In genomic region chr1:134368777-134369337, GRCm38 (mm10) we compare ENCODE assay signal across 10 mouse cellular contexts. TPM values are rescaled to one million over a fixed set of nuclear protein-coding genes. Genes with fewer than 3 reads are reported as not detected.
A peak's percentile ranks its signal among the peaks of the same experiment; 100 is the strongest.
DNase-seq lines count a peak whose midpoint lies in the region; ATAC-seq and TF ChIP-seq lines count a peak whose summit lies in the region.
"Had no signal": no experiment of that assay in that cellular context is flagged by ENCODE, and none has a peak within 500 bp of the region (broad histone marks: within the 10 kb centered on the region; RNA-seq: fewer than 3 reads in every experiment).

No protein-coding gene starts in this region.

- no peak overlapping the region for H3K9ac ChIP-seq in intestine, embryonic 14.5 days (ENCODE audit: low read length)
- H3K9ac ChIP-seq in intestine, embryonic 16.5 days (ENCODE audit: low read depth, low read length): no peak overlapping the region
- H3K9ac ChIP-seq in MEL (ENCODE audit: control insufficient read depth, low read depth, low read length, poor library complexity, severe bottlenecking): no peak overlapping the region
- H3K9ac ChIP-seq: embryonic facial prominence, embryonic 15.5 days; liver, embryonic 15.5 days had no signal

- TF ChIP-seq POLR2A in MEL (IDR thresholded peaks at IDR 0.05; ENCODE audit: control insufficient read depth in 1 of 2, insufficient read depth in 1 of 2, low read depth in 1 of 2, low read length in 2 of 2, poor library complexity in 1 of 2): no peak

- intact Hi-C loops in left cerebral cortex, postnatal 4 days (cut with DNase I): loop anchor here (10.0 kb wide), 1 partner anchor 86 kb away; the partner anchor contains the start of gene Klhl12

- WGBS in intestine, embryonic 14.5 days: 53% methylated on average over 9 of the region's 9 CpGs
- WGBS in intestine, embryonic 16.5 days: 50% methylated on average over 9 of the region's 9 CpGs

- H3K36me3 ChIP-seq in intestine, embryonic 14.5 days (ENCODE audit: control insufficient read depth, insufficient read depth, low read length): no peaks in the 10 kb centered on the region
- H3K36me3 ChIP-seq in intestine, embryonic 16.5 days (ENCODE audit: control insufficient read depth, insufficient read depth, low read length): no peaks in the 10 kb centered on the region
- no peaks in the 10 kb centered on the region for H3K36me3 ChIP-seq in MEL (ENCODE audit: control insufficient read depth in 1 of 2, insufficient read depth in 2 of 2, low read length in 2 of 2)
- H3K36me3 ChIP-seq: embryonic facial prominence, embryonic 15.5 days; liver, embryonic 15.5 days had no signal

- ATAC-seq in intestine, embryonic 14.5 days (replicated peaks; ENCODE audit: low FRiP score, low TSS enrichment, low read depth): no peak
- no peak for ATAC-seq in intestine, embryonic 16.5 days

- no peaks in the 10 kb centered on the region for H3K4me1 ChIP-seq in intestine, embryonic 14.5 days (replicated peaks; ENCODE audit: control insufficient read depth, insufficient read depth, low read length)
- no peaks in the 10 kb centered on the region for H3K4me1 ChIP-seq in intestine, embryonic 16.5 days (ENCODE audit: control insufficient read depth, insufficient read depth, low read length)
- H3K4me1 ChIP-seq in MEL (ENCODE audit: control insufficient read depth in 1 of 2, insufficient read depth in 2 of 2, low read length in 2 of 2): no peaks in the 10 kb centered on the region
- H3K4me1 ChIP-seq: embryonic facial prominence, embryonic 15.5 days; liver, embryonic 15.5 days had no signal

- TF ChIP-seq CTCF in MEL (IDR thresholded peaks at IDR 0.05 in 2 of 3, conservative IDR thresholded peaks at IDR 0.05 in 1 of 3; ENCODE audit: control insufficient read depth in 1 of 3, insufficient read depth in 1 of 3, low read depth in 2 of 3, low read length in 3 of 3, poor library complexity in 1 of 3, severe bottlenecking in 1 of 3): peak; percentile 23 to 82 (median 60); a peak in 5 of 6 replicates

- peaks cover 4% of the 10 kb centered on the region; the same call in 1 of the 2 replicates for H3K9me3 ChIP-seq in intestine, embryonic 14.5 days (ENCODE audit: control insufficient read depth, low read length)
- no peaks in the 10 kb centered on the region for H3K9me3 ChIP-seq in intestine, embryonic 16.5 days (ENCODE audit: control insufficient read depth, low read length)
- H3K9me3 ChIP-seq in MEL (replicated peaks; ENCODE audit: insufficient read depth, low read length): no peaks in the 10 kb centered on the region
- H3K9me3 ChIP-seq: embryonic facial prominence, embryonic 15.5 days; liver, embryonic 15.5 days had no signal

- no peak for TF ChIP-seq EP300 in MEL (IDR thresholded peaks at IDR 0.05; ENCODE audit: low read depth in 1 of 2, low read length in 2 of 2)

- H3K79me2 ChIP-seq in MEL (ENCODE audit: control insufficient read depth, insufficient read depth, low read length, poor library complexity): no peaks in the 10 kb centered on the region

- no peaks in the 10 kb centered on the region for H3K27me3 ChIP-seq in intestine, embryonic 14.5 days (replicated peaks; ENCODE audit: control insufficient read depth, insufficient read depth, low read length)
- no peaks in the 10 kb centered on the region for H3K27me3 ChIP-seq in intestine, embryonic 16.5 days (replicated peaks; ENCODE audit: control insufficient read depth, insufficient read depth, low read length)
- no peaks in the 10 kb centered on the region; a peak in 1 of 4 replicates for H3K27me3 ChIP-seq in MEL (ENCODE audit: control insufficient read depth in 1 of 2, insufficient read depth in 2 of 2, low read length in 2 of 2)
- H3K27me3 ChIP-seq: embryonic facial prominence, embryonic 15.5 days; liver, embryonic 15.5 days had no signal

- peak; percentile 86 for TF ChIP-seq RAD21 in MEL (IDR thresholded peaks at IDR 0.05; ENCODE audit: low read depth, low read length)

- no peak overlapping the region for H3K27ac ChIP-seq in intestine, embryonic 14.5 days (ENCODE audit: low read depth)
- no peak overlapping the region for H3K27ac ChIP-seq in intestine, embryonic 16.5 days (ENCODE audit: low read length)
- H3K27ac ChIP-seq in MEL (ENCODE audit: control insufficient read depth, low read depth, low read length): no peak overlapping the region
- H3K27ac ChIP-seq: embryonic facial prominence, embryonic 15.5 days; liver, embryonic 15.5 days had no signal

- no peak overlapping the region for H3K4me2 ChIP-seq in intestine, embryonic 14.5 days (ENCODE audit: low read length)
- H3K4me2 ChIP-seq in intestine, embryonic 16.5 days (ENCODE audit: low read depth, low read length): no peak overlapping the region
- H3K4me2 ChIP-seq: embryonic facial prominence, embryonic 15.5 days; liver, embryonic 15.5 days had no signal

- DNase-seq in intestine, embryonic 14.5 days (ENCODE audit: low spot score): peak; percentile 78
- peak; percentile 75 for DNase-seq in MEL (ENCODE audit: low read depth, low spot score)
- peak; percentile 39 for DNase-seq in c-Kit-positive CD71-negative TER-119-negative erythroid progenitor cells, embryonic 14.5 days (ENCODE audit: low read depth)
- DNase-seq in heart, adult 8-10 months (ENCODE audit: low spot score): peak; percentile 64
- DNase-seq in left cerebral cortex, postnatal 4 days: peak; percentile 54
- peak; percentile 42 for DNase-seq in retina, adult 2 months (ENCODE audit: low read depth, low spot score)
- DNase-seq in urinary bladder, adult 2 months (ENCODE audit: low spot score): peak; percentile 36

- no peak overlapping the region for H3K4me3 ChIP-seq in intestine, embryonic 14.5 days (ENCODE audit: low read depth, low read length)
- H3K4me3 ChIP-seq in intestine, embryonic 16.5 days (ENCODE audit: low read length): no peak overlapping the region
- H3K4me3 ChIP-seq in MEL (ENCODE audit: control insufficient read depth in 1 of 2, insufficient read depth in 1 of 2, low read depth in 2 of 2, low read length in 2 of 2): no peak overlapping the region
- H3K4me3 ChIP-seq: embryonic facial prominence, embryonic 15.5 days; liver, embryonic 15.5 days had no signal

TF ChIP-seq in MEL, 35 proteins besides CTCF, POLR2A, EP300 and RAD21 (continues in another document):
- TF ChIP-seq SIN3A (IDR thresholded peaks at IDR 0.05; ENCODE audit: low read length) (peak; percentile 26; the same call in 1 of the 2 replicates), E2F4 (IDR thresholded peaks at IDR 0.05; ENCODE audit: borderline replicate concordance, low read depth, low read length) (no peak), SMC3 (IDR thresholded peaks at IDR 0.05; ENCODE audit: low read depth, low read length) (peak; percentile 76), ZC3H11A (IDR thresholded peaks at IDR 0.05; ENCODE audit: low read depth, low read length) (peak; percentile 80)

RNA-seq across cellular contexts. Expression of gene Tmem183a, which starts 7.1 kb away (rescaled TPM):
- 89.2 and 93.4 TPM in 2 replicates for polyA plus RNA-seq in intestine, embryonic 14.5 days (2014; fragmentation: Nextera tagmentation; extraction: Ambion mirVana)
- polyA plus RNA-seq in intestine, embryonic 16.5 days (2015; fragmentation: Nextera tagmentation; extraction: Ambion mirVana): 84.9 and 88.6 TPM in 2 replicates
- total RNA-seq in MEL (2012; rRNA removed): 54.2 and 69.3 TPM in 2 replicates
- polyA plus RNA-seq in MEL (2012; ENCODE audit: insufficient read depth in 1 of 2, insufficient read length in 2 of 2, low read depth in 1 of 2, low replicate concordance in 2 of 2, missing spikeins in 1 of 2): 100 to 1,000 TPM in 1 of 2 experiments, 10 to 100 TPM in 1; 82.7 to 131 TPM
- 10 to 100 TPM; 11.4 to 20.0 (median 13.8) TPM for total RNA-seq in heart, adult 8-10 months (2022)
- 100 to 1,000 TPM; 110 to 122 TPM for total RNA-seq in left cerebral cortex, postnatal 4 days (2021)
- 55.4 and 57.5 TPM in 2 replicates for polyA plus RNA-seq in urinary bladder, adult 2 months (2012; rRNA removed)

RNA-seq across cellular contexts. Expression of gene 4933406M09Rik, which starts 16.9 kb away (rescaled TPM):
- 0.09 TPM in 1 of 2 replicates, not detected in the other for polyA plus RNA-seq in intestine, embryonic 14.5 days (2014; fragmentation: Nextera tagmentation; extraction: Ambion mirVana)
- polyA plus RNA-seq in intestine, embryonic 16.5 days (2015; fragmentation: Nextera tagmentation; extraction: Ambion mirVana): 0.07 TPM in 1 of 2 replicates, not detected in the other
- not detected in 2 replicates for total RNA-seq in MEL (2012; rRNA removed)
- not detected for polyA plus RNA-seq in MEL (2012; ENCODE audit: insufficient read depth in 1 of 2, insufficient read length in 2 of 2, low read depth in 1 of 2, low replicate concordance in 2 of 2, missing spikeins in 1 of 2)
- total RNA-seq in heart, adult 8-10 months (2022): not detected
- total RNA-seq in left cerebral cortex, postnatal 4 days (2021): not detected
- not detected in 2 replicates for polyA plus RNA-seq in urinary bladder, adult 2 months (2012; rRNA removed)
- polyA plus RNA-seq: embryonic facial prominence, embryonic 15.5 days; liver, embryonic 15.5 days had no signal

RNA-seq across cellular contexts. Expression of gene Ppfia4, which starts 36.1 kb away (rescaled TPM):
- 4.3 and 4.5 TPM in 2 replicates for polyA plus RNA-seq in intestine, embryonic 14.5 days (2014; fragmentation: Nextera tagmentation; extraction: Ambion mirVana)
- 4.6 and 4.7 TPM in 2 replicates for polyA plus RNA-seq in intestine, embryonic 16.5 days (2015; fragmentation: Nextera tagmentation; extraction: Ambion mirVana)
- total RNA-seq in MEL (2012; rRNA removed): not detected in 2 replicates
- under 1 TPM in 1 of 2 experiments, not detected in 1; 0.11 TPM for polyA plus RNA-seq in MEL (2012; ENCODE audit: insufficient read depth in 1 of 2, insufficient read length in 2 of 2, low read depth in 1 of 2, low replicate concordance in 2 of 2, missing spikeins in 1 of 2)
- total RNA-seq in heart, adult 8-10 months (2022): 1 to 10 TPM in 1 of 4 experiments, under 1 TPM in 3; 0.63 to 1.1 (median 0.95) TPM
- 10 to 100 TPM; 62.6 to 72.1 TPM for total RNA-seq in left cerebral cortex, postnatal 4 days (2021)
- 8.4 and 8.6 TPM in 2 replicates for polyA plus RNA-seq in urinary bladder, adult 2 months (2012; rRNA removed)

RNA-seq across cellular contexts. Expression of gene Cyb5r1, which starts 36.5 kb away (rescaled TPM):
- 34.9 and 38.3 TPM in 2 replicates for polyA plus RNA-seq in intestine, embryonic 14.5 days (2014; fragmentation: Nextera tagmentation; extraction: Ambion mirVana)
- polyA plus RNA-seq in intestine, embryonic 16.5 days (2015; fragmentation: Nextera tagmentation; extraction: Ambion mirVana): 32.3 and 38.6 TPM in 2 replicates
- total RNA-seq in MEL (2012; rRNA removed): 18.8 and 35.8 TPM in 2 replicates
- 10 to 100 TPM in 1 of 2 experiments, not detected in 1; 94.8 TPM for polyA plus RNA-seq in MEL (2012; ENCODE audit: insufficient read depth in 1 of 2, insufficient read length in 2 of 2, low read depth in 1 of 2, low replicate concordance in 2 of 2, missing spikeins in 1 of 2)
- 10 to 100 TPM; 23.4 to 28.6 (median 26.9) TPM for total RNA-seq in heart, adult 8-10 months (2022)
- 10 to 100 TPM; 13.1 to 18.5 TPM for total RNA-seq in left cerebral cortex, postnatal 4 days (2021)
- 41.1 and 41.7 TPM in 2 replicates for polyA plus RNA-seq in urinary bladder, adult 2 months (2012; rRNA removed)

RNA-seq across cellular contexts. Expression of gene Adipor1, which starts 46.3 kb away (rescaled TPM):
- 80.1 and 80.6 TPM in 2 replicates for polyA plus RNA-seq in intestine, embryonic 14.5 days (2014; fragmentation: Nextera tagmentation; extraction: Ambion mirVana)
- 78.7 and 82.8 TPM in 2 replicates for polyA plus RNA-seq in intestine, embryonic 16.5 days (2015; fragmentation: Nextera tagmentation; extraction: Ambion mirVana)
- 55.2 and 57.6 TPM in 2 replicates for total RNA-seq in MEL (2012; rRNA removed)
- polyA plus RNA-seq in MEL (2012; ENCODE audit: insufficient read depth in 1 of 2, insufficient read length in 2 of 2, low read depth in 1 of 2, low replicate concordance in 2 of 2, missing spikeins in 1 of 2): 100 to 1,000 TPM in 1 of 2 experiments, 10 to 100 TPM in 1; 94.1 to 109 TPM
- 100 to 1,000 TPM; 123 to 133 (median 130) TPM for total RNA-seq in heart, adult 8-10 months (2022)
- total RNA-seq in left cerebral cortex, postnatal 4 days (2021): 10 to 100 TPM; 55.4 to 57.5 TPM
- 77.7 and 87.7 TPM in 2 replicates for polyA plus RNA-seq in urinary bladder, adult 2 months (2012; rRNA removed)
